Mouse (Mus musculus) embryonic facial prominence, embryonic 13.5 days (tissue): ENCODE results near the gene Catsperg2. TPM values are rescaled to one million over a fixed set of nuclear protein-coding genes. Genes with fewer than 3 reads are reported as not detected.
"Not testable (repeated sequence)": the region's sequence is repeated elsewhere in the genome, so short reads cannot be mapped to it uniquely, and the experiment has no call there.

Source experiments
- ATAC-seq: fragments of 200-750 bp; cut with Nextera tagmentation; 2 replicates; pipeline ENCODE4 v1.8.0; 2017; ENCODE audit warnings: low read depth; ENCODE audit not compliant: insufficient number of reproducible peaks, insufficient read depth, low FRiP score, low TSS enrichment
- H3K27ac ChIP-seq: fragments of 300-500 bp; sonication (generic); 2 replicates; pipeline ENCODE4 v1.5.1; 2015; ENCODE audit warnings: moderate library complexity, mild to moderate bottlenecking, inconsistent platforms
- H3K27me3 ChIP-seq: fragments of 300-500 bp; sonication (generic); 2 replicates; pipeline ENCODE4 v1.6.1; 2015; ENCODE audit warnings: mild to moderate bottlenecking, inconsistent platforms
- H3K36me3 ChIP-seq: fragments of 300-500 bp; sonication (generic); 2 replicates; pipeline ENCODE4 v1.6.1; 2015; ENCODE audit warnings: mild to moderate bottlenecking, inconsistent platforms
- H3K4me1 ChIP-seq: fragments of 300-500 bp; sonication (generic); 2 replicates; pipeline ENCODE4 v1.6.1; 2015; ENCODE audit warnings: inconsistent platforms
- H3K4me2 ChIP-seq: fragments of 300-500 bp; sonication (generic); 2 replicates; pipeline ENCODE4 v1.6.1; 2015; ENCODE audit warnings: moderate library complexity, mild to moderate bottlenecking, inconsistent platforms
- H3K4me3 ChIP-seq: fragments of 300-500 bp; sonication (generic); 2 replicates; pipeline ENCODE4 v1.5.1; 2015; ENCODE audit warnings: mild to moderate bottlenecking, inconsistent platforms
- H3K9ac ChIP-seq: fragments of 300-500 bp; sonication (generic); 2 replicates; pipeline ENCODE4 v1.6.1; 2015; ENCODE audit warnings: mild to moderate bottlenecking, inconsistent platforms
- H3K9me3 ChIP-seq: fragments of 300-500 bp; sonication (generic); 2 replicates; pipeline ENCODE4 v1.6.1; 2016; ENCODE audit warnings: inconsistent platforms
- WGBS: fragments of 180-500 bp; shearing (Covaris S2); methylation state at CpG from one replicate; pipeline ENCODE4 v1.1.7; 2015; ENCODE audit warnings: mixed read lengths; 5-methylcytosine and 5-hydroxymethylcytosine counted together
- polyA plus RNA-seq: library from polyadenylated mRNA; unstranded; fragments of >200 nt; fragmentation: Nextera tagmentation; extraction: Ambion mirVana; gene quantifications from 2 replicates; pipeline ENCODE4 v1.2.1, GENCODE M21; 2015

Catsperg2 gene
- polyA plus RNA-seq, result not detected in 2 replicates

DNA sequence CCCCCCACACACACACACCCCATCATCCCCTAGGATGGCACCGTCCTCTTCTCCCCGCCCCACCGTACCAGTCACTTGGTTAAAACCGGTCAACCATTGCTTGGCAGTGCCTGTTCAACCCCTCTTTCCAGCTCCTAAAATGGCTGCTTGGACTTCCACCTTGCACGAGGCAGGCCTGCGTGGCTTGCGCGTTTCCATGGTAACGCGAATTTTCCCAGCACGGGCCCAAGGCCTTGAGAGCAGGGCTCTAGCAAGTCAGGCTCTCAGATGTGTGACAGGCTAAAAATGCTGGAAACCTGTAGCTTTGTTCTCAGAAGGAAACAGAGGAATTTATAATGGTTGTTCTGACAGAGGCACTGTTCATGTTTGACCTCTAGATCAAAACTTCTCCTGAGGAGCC, at the start of gene Catsperg2:
Gene Catsperg2 (minus strand): TSS at position 173 of the 400 bp plus-strand sequence.
- WGBS, result 57% methylated on average over 11 of the region's 11 CpGs
- not testable (repeated sequence) for H3K36me3 ChIP-seq, H3K27me3 ChIP-seq, H3K9ac ChIP-seq, H3K27ac ChIP-seq, H3K4me3 ChIP-seq, ATAC-seq, H3K9me3 ChIP-seq, H3K4me1 ChIP-seq
- H3K4me2 ChIP-seq, result 0 out of 2 replicates have a peak within 1 kb of the TSS, but pooled peaks have one; percentile 16

DNA sequence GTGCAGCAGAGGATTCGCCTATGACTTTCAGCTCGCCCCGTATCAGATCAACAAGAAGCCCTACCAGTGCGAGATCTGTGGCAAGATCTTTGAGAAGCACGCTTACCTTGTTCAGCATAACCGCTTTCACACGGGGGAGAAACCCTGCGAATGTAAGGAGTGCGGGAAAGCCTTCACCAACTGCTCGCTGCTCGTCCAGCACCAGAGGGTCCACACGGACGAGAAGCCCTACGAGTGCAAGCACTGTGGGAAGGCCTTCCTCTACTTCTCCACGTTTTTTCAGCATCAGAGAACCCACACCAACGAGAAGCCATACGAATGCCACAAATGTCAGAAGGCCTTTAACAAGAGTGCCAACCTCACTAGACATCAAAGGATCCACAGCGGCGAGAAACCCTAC, 49.7 kb upstream of the Catsperg2 start:
- Histone ChIP-seq H3K4me2 (no peak overlapping the region), H3K36me3 (peaks cover 74% of the 10 kb centered on the region)
- ATAC-seq, result no peak

DNA sequence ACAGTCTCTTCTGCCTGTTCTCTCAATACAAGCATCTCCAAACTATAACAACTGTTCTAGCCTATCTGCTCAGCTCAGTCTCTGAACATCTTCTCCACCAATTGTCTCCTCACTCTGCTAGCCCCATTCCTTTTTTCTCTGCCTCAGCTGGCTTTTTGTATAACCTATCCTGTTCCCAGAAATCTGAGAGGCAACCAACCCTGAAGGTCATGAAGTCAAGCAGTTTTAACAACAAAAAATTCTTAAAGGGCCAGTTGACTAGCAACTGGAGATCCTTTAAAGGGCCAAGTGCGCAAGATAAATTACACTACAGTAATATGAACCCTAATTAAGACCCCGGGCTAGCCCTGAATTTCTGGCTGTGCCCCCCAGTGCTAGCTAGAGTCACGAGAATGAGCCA, 47.5 kb upstream of the Catsperg2 start:
- Histone ChIP-seq H3K4me3 (no peak overlapping the region), H3K4me1 (peaks cover 9% of the 10 kb centered on the region), H3K4me2 (no peak overlapping the region), H3K27me3 (no peaks in the 10 kb centered on the region), H3K9me3 (peaks cover 3% of the 10 kb centered on the region; the same call in 1 of the 2 replicates), H3K36me3 (peaks cover 78% of the 10 kb centered on the region), H3K9ac (no peak overlapping the region), H3K27ac (no peak overlapping the region)
- no peak for ATAC-seq
- WGBS, result 79% methylated on average over 3 of the region's 3 CpGs

More for the DNA sequence above, 49.7 kb upstream of the Catsperg2 start:
- no peak overlapping the region for H3K4me3 ChIP-seq
- no peak overlapping the region for H3K27ac ChIP-seq
- no peaks in the 10 kb centered on the region for H3K27me3 ChIP-seq
- no peaks in the 10 kb centered on the region for H3K4me1 ChIP-seq
- peaks cover 3% of the 10 kb centered on the region; the same call in 1 of the 2 replicates for H3K9me3 ChIP-seq
- H3K9ac ChIP-seq, result no peak overlapping the region
- WGBS, result 96% methylated on average over 19 of the region's 19 CpGs

DNA sequence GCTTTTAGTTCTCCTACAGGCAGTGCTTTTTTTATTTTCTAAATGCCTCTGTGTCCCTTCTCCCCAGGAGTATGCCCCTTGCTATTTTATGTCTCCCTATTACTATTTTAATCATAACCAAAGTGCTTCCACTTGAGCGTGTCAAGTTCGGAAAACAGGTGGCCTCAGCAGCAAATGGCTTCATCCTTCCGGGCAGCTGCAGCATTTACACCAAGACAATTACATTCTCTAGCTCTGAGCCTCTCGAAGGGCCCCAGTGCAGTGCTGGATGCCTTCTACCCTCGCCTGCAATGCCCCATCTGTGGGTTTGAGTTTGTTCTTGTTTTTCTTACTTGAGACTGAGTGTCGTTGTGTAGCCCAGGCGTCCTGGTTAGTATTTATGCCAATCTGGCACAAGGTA, 46.7 kb upstream of the Catsperg2 start:
- H3K4me3 ChIP-seq, result no peak overlapping the region
- WGBS, result 91% methylated on average over 7 of the region's 7 CpGs
- peaks cover 70% of the 10 kb centered on the region for H3K36me3 ChIP-seq
- H3K4me1 ChIP-seq, result peaks cover 14% of the 10 kb centered on the region
- ATAC-seq, result no peak
- no peak overlapping the region for H3K4me2 ChIP-seq
- H3K9ac ChIP-seq, result no peak overlapping the region
- no peak overlapping the region for H3K27ac ChIP-seq
- H3K9me3 ChIP-seq, result peaks cover 3% of the 10 kb centered on the region; the same call in 1 of the 2 replicates
- H3K27me3 ChIP-seq, result no peaks in the 10 kb centered on the region

DNA sequence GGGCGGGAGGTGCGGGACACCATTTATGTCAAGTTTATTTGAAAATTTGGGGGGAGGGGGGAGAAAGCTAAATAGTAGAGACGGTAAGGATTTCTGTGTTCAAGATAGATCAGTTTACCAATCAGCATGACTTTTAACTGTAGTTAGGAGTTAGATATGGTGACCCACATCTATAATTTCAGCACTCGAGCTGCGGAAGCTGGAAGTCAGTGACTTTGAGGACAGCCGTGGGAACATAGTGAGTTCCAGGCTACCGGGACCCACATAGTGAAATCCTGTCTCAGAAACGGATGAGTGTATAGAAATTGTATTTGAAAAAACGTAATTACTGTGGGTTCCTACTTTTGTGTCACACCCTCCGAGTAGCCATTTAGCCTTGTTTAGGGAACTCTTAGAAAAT, 42.1 kb upstream of the Catsperg2 start:
- H3K9ac ChIP-seq, result peak overlapping the region; percentile 79
- ATAC-seq, result no peak
- H3K27me3 ChIP-seq, result no peaks in the 10 kb centered on the region
- WGBS, result 5% methylated on average over 10 of the region's 10 CpGs
- H3K27ac ChIP-seq, result peak overlapping the region; percentile 91
- H3K4me3 ChIP-seq, result peak overlapping the region; percentile 81
- H3K4me1 ChIP-seq, result peaks cover 19% of the 10 kb centered on the region
- H3K4me2 ChIP-seq, result peak overlapping the region; percentile 82
- no peaks in the 10 kb centered on the region for H3K9me3 ChIP-seq
- H3K36me3 ChIP-seq, result peaks cover 29% of the 10 kb centered on the region

DNA sequence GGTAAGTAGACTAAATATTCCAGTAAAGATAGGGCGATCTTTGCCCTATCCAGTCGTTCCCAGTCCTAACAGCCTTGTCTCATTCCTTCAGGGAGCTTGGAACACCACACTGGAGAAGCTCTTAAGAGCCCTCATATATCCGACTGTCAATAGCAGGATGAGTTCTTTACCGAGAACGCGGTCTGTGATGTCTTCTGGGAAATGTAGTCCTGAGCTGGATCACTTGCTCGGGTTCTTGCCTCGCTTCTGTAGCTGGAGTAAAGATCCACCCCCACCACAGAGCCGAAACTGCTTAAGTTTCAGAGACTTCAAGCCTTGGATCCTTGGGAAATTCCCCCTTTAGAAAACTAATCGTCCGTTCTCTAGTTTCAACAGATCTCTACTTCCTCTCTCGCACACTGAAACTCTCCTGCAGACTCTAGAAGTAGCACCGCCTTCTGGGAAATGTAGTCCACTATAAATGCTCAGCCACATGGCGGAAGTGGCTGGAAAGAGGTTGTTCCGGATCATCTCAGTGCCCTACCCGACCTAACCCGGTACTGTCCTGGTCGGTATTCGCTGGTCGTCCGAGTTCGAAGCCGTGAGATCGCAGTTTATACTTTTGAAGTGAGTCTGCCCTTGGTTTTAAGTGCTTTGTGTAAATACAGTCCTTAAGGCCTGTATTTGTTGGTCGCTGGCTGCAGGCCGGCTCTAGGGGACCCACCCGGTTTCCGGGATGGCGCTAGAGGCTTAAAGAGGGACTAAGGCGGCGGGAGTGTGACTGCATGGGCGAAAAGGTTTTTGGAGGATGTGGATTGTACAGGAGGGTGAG, 41.5 kb upstream of the Catsperg2 start, which contains the start of gene Zfp84:
Gene Zfp84 (plus strand): TSS at position 463 of the 811 bp plus-strand sequence.
- Histone ChIP-seq H3K36me3 (peaks cover 22% of the 10 kb centered on the region), H3K4me2 (peak within 1 kb of the TSS; percentile 82), H3K27me3 (no peaks in the 10 kb centered on the region), H3K4me1 (peaks cover 19% of the 10 kb centered on the region), H3K9me3 (no peaks in the 10 kb centered on the region), H3K27ac (peak within 1 kb of the TSS; percentile 91), H3K4me3 (peak within 1 kb of the TSS; percentile 81), H3K9ac (peak within 1 kb of the TSS; percentile 79)
- ATAC-seq, result peak; percentile 90
- under 1% methylated on average over 32 of the region's 32 CpGs for WGBS

DNA sequence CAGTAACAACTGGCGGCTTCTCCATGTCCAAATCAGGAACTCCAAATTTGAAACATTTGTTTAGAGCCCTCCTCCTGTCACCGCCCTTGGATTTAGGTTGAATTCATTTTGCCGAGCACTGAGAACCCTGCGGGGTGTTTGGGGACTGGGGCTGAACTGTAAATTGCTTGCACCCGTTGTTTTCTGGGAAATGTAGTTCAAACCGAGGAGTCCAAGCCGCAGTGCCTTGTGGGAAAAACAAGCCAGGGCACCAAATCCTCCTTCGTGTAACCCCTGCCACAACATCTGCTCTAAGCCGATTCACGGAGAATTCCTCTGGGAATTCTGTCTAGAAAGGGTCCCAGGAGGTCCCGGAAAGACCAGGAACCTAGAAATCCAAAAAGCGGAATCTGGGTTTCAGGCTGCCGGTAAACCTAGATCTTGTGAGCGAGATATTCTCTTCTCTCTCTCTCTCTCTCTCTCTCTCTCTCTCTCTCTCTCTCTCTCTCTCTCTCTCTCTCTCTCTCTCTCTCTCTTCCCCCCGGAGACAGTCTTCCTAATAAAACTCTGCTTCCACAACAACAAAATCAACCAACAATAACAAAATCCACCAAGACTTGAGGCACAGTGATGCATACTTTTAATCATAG, 40.3 kb upstream of the Catsperg2 start:
- peaks cover 19% of the 10 kb centered on the region for H3K4me1 ChIP-seq
- H3K36me3 ChIP-seq, result peaks cover 15% of the 10 kb centered on the region
- WGBS, result under 1% methylated on average over 15 of the region's 15 CpGs
- H3K4me3 ChIP-seq, result peak overlapping the region; percentile 81
- peak overlapping the region; percentile 68 for H3K9ac ChIP-seq
- peak overlapping the region; percentile 82 for H3K4me2 ChIP-seq
- H3K27me3 ChIP-seq, result no peaks in the 10 kb centered on the region
- H3K9me3 ChIP-seq, result no peaks in the 10 kb centered on the region
- no peak for ATAC-seq
- H3K27ac ChIP-seq, result peak overlapping the region; percentile 91

DNA sequence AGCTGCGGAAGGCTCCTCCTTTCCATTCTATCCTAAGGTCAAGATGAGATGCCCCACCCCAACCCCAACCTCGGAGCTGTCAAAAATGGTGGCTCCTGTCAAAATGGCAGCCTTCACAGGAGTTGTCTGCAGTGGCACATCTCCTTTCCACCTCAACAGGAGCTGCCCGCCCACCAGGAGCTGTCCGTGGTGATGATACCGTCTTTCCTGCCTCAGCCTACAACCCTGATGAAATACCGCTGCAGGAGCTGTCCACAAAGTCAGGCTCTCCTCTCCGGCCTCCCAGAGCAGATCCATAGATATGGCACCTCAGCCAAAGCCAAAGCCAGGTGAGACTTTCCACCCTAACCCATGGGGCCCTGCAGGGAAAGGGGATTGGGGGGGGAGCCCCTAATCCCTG, 37.9 kb upstream of the Catsperg2 start:
- Histone ChIP-seq H3K36me3 (0 out of 2 replicates have a peak, but pooled peaks cover 3% of the 10 kb centered on the region), H3K9me3 (no peaks in the 10 kb centered on the region), H3K27me3 (no peaks in the 10 kb centered on the region), H3K4me1 (peaks cover 13% of the 10 kb centered on the region), H3K9ac (no peak overlapping the region), H3K4me3 (no peak overlapping the region; the same call in 1 of the 2 replicates), H3K27ac (no peak overlapping the region), H3K4me2 (no peak overlapping the region)
- ATAC-seq, result no peak
- 80% methylated on average over 7 of the region's 7 CpGs for WGBS

DNA sequence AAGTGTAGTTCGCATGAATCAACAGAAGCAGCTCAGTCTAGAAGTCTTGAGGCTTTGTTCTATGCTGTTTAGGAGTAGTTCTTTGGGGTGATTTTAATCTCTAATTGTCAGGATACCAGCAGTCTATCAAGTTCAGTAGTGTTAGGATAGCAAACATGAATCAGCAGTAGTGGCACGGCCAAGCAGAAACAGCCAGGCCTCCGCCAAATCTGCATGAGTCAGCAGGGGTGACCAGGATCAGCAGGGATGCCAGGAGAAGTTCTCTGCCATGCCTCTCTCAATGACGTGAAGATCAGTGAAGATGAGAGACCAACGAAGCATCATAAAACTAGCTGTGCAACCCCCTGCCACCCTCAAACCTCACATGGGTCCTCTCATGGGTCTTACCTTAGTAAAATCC, 33.6 kb upstream of the Catsperg2 start:
- H3K9me3 ChIP-seq, result no peaks in the 10 kb centered on the region
- no peaks in the 10 kb centered on the region for H3K27me3 ChIP-seq
- H3K9ac ChIP-seq, result no peak overlapping the region
- no peak overlapping the region for H3K27ac ChIP-seq
- no peak overlapping the region for H3K4me3 ChIP-seq
- H3K4me1 ChIP-seq, result no peaks in the 10 kb centered on the region
- H3K4me2 ChIP-seq, result no peak overlapping the region
- 0 out of 2 replicates have a peak, but pooled peaks cover 3% of the 10 kb centered on the region for H3K36me3 ChIP-seq
- WGBS, result 90% methylated on average over 5 of the region's 5 CpGs
- ATAC-seq, result no peak

DNA sequence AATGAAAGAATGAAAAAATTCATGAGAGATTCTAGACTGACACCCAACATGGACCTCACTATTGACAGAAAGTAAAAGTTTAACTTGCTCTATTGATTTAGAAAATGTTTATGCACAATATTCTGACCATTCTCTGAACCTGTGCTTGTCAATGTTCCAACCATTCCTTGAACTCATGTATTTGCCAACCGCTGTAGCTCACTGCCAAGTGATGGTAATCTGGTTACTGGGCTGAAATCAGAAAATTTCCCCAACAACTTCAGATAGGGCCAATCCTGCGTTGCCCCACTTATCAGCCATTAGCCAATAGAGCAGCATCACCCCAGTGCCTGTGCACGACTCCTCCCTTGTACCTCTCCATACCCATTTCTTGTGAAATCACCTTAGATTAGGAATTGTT, 15.4 kb upstream of the Catsperg2 start:
- Histone ChIP-seq H3K36me3 (no peaks in the 10 kb centered on the region), H3K9ac (no peak overlapping the region), H3K4me1 (no peaks in the 10 kb centered on the region), H3K27me3 (no peaks in the 10 kb centered on the region), H3K4me3 (no peak overlapping the region), H3K9me3 (no peaks in the 10 kb centered on the region), H3K27ac (no peak overlapping the region), H3K4me2 (no peak overlapping the region)
- WGBS, result 85% methylated on average over 3 of the region's 3 CpGs
- ATAC-seq, result no peak

DNA sequence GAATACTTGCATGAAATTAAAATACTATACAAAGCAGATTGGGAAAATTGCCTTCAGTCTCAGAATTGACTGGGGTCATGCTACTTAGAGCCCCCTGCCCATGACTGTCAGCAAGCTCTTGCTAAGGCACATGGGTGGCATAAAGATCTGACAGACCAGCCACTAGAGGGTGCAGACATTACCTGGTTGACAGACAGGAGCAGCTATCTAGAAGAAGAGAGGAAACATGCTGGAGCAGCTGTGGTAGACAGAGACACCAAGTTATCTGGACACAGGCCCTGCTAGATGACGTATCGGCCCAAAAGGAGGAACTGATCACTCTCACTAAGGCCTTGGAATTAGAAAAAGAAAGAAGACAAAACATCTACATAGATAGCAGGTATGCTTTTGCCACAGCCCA, 1.2 kb upstream of the Catsperg2 start:
- H3K36me3 ChIP-seq, result no peaks in the 10 kb centered on the region
- no peaks in the 10 kb centered on the region for H3K27me3 ChIP-seq
- 87% methylated on average over 2 of the region's 2 CpGs for WGBS
- peaks cover 13% of the 10 kb centered on the region for H3K9me3 ChIP-seq
- no peaks in the 10 kb centered on the region for H3K4me1 ChIP-seq
- H3K4me3 ChIP-seq, result no peak overlapping the region
- no peak overlapping the region for H3K4me2 ChIP-seq
- no peak overlapping the region for H3K9ac ChIP-seq
- ATAC-seq, result no peak
- no peak overlapping the region for H3K27ac ChIP-seq
